ENCODE assay signal across 20 mouse cellular contexts in genomic region chr16:94309025-94309424, GRCm38 (mm10). TPM values are rescaled to one million over a fixed set of nuclear protein-coding genes. Genes with fewer than 3 reads are reported as not detected.
DNase-seq lines count a peak whose midpoint lies in the region.
"Had no signal": no experiment of that assay in that cellular context is flagged by ENCODE, and none has a peak within 500 bp of the region (broad histone marks: within the 10 kb centered on the region; RNA-seq: fewer than 3 reads in every experiment).

No protein-coding gene starts in this region.

- intact Hi-C loops in heart, postnatal 25 days (cut with DNase I), result loop anchor here (2.0 kb wide), 1 partner anchor 16 kb away; no protein-coding TSS in a partner anchor

- peak; percentile 22 for DNase-seq in adrenal gland, postnatal 14 days
- no peak for DNase-seq in adrenal gland, adult 18-20 months (ENCODE audit: low spot score in 2 of 2)
- peak; percentile 65 to 67 for DNase-seq in heart, adult 18-20 months
- DNase-seq in heart, postnatal 25 days (ENCODE audit: low spot score), result no peak
- peak; percentile 53 to 59 for DNase-seq in right cerebral cortex, postnatal 10 days (ENCODE audit: low spot score in 2 of 2)
- DNase-seq in right cerebral cortex, adult 18-20 months, result no peak
- DNase-seq in urinary bladder, postnatal 4 days (ENCODE audit: low spot score in 2 of 2), result no peak
- DNase-seq: adrenal gland, adult 8-10 months; cerebellum, adult 11 months; cerebellum, postnatal 10 days; gastrocnemius, postnatal 14 days; kidney, adult 8-10 months; kidney, postnatal 4 days; lung, adult 2 months; lung, postnatal 10 days; midbrain, embryonic 14.5 days; retina, postnatal 1 day; spleen, adult 18-20 months; thymus, postnatal 14 days had no signal

RNA-seq across cellular contexts. Expression of gene Hlcs, which starts 4.3 kb away (rescaled TPM):
- total RNA-seq in adrenal gland, postnatal 14 days (2021), result 11.6 and 12.8 TPM in 2 replicates
- 10 to 100 TPM; 14.8 to 16.5 TPM for total RNA-seq in adrenal gland, adult 18-20 months (2021)
- 1 to 10 TPM; 7.3 to 9.1 TPM for total RNA-seq in heart, adult 18-20 months (2021)
- total RNA-seq in heart, postnatal 25 days (2021), result 1 to 10 TPM; 5.0 to 5.7 TPM

RNA-seq across cellular contexts. Expression of gene Ripply3, which starts 19.2 kb away (rescaled TPM):
- 4.4 and 5.0 TPM in 2 replicates for total RNA-seq in adrenal gland, postnatal 14 days (2021)
- total RNA-seq in adrenal gland, adult 18-20 months (2021), result 1 to 10 TPM; 5.1 to 5.3 TPM
- total RNA-seq in heart, adult 18-20 months (2021), result 1 to 10 TPM; 3.7 to 4.0 TPM
- 1 to 10 TPM; 3.9 to 4.3 TPM for total RNA-seq in heart, postnatal 25 days (2021)
- total RNA-seq: common myeloid progenitor, adult 5-6 weeks had no signal

Comparison
In these comparisons a context has a peak if more than half of its experiments do, and no peak if none do; other contexts are left out.
1. DNase-seq: peak in adrenal gland, postnatal 14 days (single experiment), heart, adult 18-20 months (2 of 2) and right cerebral cortex, postnatal 10 days (2 of 2); none in adrenal gland, adult 18-20 months (0 of 2), heart, postnatal 25 days (single experiment), right cerebral cortex, adult 18-20 months (single experiment) and urinary bladder, postnatal 4 days (0 of 2).